Mouse (Mus musculus): ENCODE measurements at regions not wholly inside any gene's neighbourhood (a gene's known extent, or its start where the extent isn't known, plus 50 kb on each side); places are given as distances from the start of the nearest gene placed in this dataset.

DNA sequence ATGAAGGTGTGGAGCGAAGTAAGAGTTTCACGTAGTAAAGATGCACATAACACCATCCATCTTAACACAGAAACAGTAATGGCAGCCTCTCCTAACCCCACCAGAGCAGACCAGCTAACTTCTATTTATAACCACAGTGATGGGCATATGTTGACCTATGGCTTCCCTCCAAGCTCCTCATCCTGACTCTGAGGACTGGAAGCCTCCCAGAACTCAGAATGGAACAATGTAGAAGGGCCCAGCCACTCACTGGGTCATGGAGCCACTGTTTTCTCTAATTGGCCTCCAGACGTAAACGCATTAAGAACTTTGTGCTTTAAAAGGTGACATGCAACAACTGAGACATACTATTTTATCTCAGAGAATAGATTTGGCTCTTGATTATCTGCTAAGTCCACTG is 77.0 kb downstream of the Irs2 start:
- no peak for DNase-seq (ENCODE audit: low read depth, low spot score)

DNA sequence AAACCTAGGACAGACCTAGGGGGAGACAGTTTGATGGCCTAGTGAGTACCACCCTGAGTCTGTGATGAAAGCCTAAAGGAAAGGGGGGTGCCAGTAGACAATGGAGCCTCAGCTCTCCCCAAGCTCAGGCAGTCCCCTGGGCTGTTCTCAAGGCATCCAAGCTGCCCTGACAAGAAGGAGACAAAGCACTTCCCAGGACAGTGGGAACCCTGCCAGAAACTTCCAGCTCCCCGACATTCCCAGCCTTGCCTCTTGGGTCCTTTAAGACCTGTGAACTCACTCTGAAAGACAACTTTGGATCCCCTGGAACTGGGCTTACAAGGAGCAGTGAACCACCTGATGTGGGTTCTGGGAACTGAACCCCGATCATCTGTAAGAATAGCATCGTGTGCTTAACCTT is 79.4 kb downstream of the Irs2 start:
- DNase-seq (ENCODE audit: low read depth, low spot score) = no peak

DNA sequence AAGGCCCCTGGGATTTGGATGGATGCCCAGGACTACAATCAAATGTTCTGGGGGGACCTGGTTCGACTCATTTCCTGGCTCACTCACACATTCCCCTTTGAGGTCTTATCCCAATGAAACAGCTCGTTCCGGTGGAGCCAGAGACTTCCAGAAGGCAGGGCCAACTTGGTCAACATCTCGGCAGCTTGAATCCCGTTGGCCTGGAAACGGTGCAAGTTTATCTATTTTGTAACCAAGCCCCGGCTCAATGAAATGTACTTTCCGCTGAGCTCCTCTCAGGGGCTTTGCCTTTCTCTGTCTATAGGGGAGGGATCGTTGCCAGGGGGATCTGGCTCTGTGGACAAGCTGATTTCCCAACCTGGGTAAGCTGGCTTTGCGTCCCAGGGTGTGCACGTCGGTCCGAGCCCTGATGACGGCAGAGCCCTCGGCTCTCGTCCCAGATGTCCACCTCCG is 79.9 kb downstream of the Irs2 start:
- no peak for DNase-seq (ENCODE audit: low read depth, low spot score)

GRCm38 (mm10) chr8:10927187-10927586 is 81.1 kb downstream of the Irs2 start:
- no peak for DNase-seq (ENCODE audit: low read depth, low spot score)

DNA sequence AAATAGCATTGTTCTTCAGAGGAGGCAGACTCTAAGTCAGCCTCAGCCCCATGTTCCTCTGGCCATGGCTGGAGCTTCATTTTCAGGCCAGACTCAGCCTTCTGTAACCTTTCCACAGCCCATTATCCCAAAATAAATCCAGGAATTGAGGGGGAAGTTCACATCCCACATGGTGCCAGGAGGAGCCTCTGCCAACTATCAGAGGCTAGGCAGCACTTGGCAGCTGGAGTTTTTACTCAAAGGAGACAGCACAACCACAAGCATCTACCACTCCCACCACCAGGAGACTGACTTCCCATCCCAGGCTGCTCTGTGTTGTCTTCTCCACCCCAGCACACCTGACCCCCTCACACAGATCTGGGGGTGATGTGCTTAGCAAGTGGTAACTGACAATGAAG is 81.7 kb downstream of the Irs2 start:
- DNase-seq (ENCODE audit: low read depth, low spot score) = no peak

GRCm38 (mm10) chr8:10925582-10926517 is 82.4 kb downstream of the Irs2 start:
- DNase-seq (ENCODE audit: low read depth, low spot score) = peak; percentile 9

DNA sequence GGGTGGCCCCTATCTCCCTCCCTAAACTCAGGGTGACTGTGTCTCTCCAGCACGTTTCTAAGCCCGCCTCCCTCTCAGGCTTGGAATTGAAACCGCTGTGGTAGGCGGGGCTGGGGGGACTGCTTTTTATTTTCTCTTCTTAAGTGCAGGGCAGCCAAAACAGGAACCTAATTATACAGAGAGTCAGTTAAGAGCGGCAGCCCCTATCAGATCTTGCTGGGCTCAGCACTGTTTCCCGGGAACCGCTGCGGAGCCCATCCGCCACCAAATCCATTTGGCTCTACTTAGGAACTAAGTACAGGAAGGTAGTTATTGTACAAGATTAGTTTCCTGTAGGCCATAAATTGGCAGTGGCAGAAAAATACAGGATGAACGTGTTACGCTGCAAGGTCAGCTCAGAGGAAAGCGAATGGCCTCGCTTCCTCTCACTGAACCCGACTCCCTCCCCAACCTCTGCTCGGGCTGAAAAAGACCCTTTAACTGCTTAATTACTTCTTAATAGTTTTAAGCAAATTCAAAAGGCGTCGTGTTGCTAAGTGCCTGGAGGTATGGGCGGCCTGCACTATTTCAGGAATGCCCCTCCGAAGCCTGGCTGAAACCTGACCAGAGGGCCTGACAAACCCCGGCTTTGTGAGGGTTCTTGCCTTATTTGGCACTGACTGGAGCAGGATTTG is 83.6 kb downstream of the Irs2 start:
- peak; percentile 44 for DNase-seq (ENCODE audit: low read depth, low spot score)

DNA sequence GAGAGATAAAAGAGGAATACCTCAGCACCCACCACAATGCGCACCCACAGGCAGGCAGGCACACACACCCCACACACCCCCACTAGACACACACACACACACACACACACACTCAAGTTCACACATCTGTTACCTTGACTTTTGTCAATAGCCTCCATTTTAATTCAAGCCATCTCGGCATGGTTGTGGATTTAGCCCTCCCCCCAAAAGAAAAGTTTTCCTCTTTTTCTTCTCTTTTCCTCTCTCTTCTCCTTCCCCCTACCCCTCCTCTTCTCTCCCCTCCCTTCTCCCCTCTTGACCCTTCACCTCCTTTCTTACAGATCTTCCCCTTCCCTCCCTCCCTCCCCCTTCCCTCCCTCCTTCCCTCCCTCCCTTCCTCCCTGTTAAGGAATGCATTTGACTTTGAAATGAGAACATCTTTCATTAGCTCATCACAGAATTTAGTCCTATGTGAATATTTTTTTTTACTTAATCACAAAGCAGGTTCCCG is 84.2 kb downstream of the Irs2 start:
- no peak for DNase-seq (ENCODE audit: low read depth, low spot score)

GRCm38 (mm10) chr8:10923071-10924000 is 84.9 kb downstream of the Irs2 start:
- DNase-seq (ENCODE audit: low read depth, low spot score) = no peak

GRCm38 (mm10) chr8:10922209-10923030 is 85.8 kb downstream of the Irs2 start:
- no peak for DNase-seq (ENCODE audit: low read depth, low spot score)

DNA sequence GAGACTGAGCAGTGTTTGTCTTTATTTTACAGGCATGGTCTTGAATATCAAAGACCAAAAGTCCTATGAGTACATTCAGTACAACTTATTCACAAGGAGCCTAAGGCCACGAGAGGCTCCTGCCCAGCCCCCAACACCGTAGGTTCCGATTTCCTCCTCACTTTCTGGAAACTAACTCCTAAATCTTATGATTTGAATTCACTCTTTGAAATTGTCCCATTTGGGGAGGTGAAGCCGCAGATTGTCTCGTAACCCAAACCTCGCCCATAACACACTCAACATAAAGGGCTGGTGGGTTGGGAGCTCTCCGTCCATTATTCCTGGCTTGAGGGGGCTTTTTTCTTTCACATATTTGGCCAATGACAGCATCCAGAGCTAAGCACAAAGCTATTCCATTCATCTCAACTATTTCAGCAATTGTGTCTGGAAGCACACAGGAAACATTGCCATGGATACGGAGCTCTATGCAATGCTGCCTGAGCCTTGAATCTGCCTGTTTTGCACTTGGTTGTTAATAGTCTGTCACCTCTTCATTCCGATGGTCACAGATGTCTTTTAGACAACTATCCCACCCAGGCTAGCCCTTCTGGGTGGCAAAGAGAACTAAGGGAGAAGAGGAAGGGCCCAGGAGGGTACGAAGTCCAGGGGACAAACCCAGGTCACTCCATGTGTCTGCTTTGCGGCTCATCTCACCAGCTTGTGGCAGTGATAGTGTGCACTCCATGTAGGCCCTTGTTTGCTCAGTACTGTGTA is 86.6 kb downstream of the Irs2 start:
- DNase-seq (ENCODE audit: low read depth, low spot score) = no peak

- DNase-seq (ENCODE audit: low read depth, low spot score) = no peak
Measured at GRCm38 (mm10) chr8:10919620-10920019, 88.6 kb downstream of the Irs2 start.

DNA sequence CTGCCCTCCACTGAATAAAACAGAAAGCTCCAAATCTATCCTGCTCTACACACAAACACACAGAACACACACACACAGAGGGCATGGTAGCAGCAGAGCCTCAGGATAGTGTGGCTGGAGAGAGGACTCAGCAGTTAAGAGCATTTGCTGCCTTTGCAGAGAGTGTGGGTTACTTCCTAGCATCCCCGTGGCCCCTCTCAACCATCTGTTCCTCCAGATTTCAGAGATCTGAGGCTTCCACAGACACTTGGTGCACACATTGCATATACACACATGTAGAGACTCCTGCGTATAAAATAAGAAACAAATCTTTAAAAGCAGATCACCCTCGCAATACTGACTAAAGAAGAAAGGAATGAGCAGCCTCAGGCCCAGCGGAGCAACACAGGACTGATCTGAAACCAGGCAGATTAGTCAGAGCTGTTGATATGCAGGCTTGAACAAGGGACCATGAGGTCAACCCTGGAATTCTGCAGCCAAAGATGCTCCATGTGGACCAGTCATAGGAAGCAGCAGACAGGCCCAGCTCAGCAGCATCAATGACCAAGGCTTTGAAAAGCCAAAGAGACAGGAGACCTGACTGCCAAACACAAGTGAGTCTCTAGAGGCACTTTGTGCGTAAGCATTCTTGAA is 89.7 kb downstream of the Irs2 start:
- DNase-seq (ENCODE audit: low read depth, low spot score) = no peak

DNA sequence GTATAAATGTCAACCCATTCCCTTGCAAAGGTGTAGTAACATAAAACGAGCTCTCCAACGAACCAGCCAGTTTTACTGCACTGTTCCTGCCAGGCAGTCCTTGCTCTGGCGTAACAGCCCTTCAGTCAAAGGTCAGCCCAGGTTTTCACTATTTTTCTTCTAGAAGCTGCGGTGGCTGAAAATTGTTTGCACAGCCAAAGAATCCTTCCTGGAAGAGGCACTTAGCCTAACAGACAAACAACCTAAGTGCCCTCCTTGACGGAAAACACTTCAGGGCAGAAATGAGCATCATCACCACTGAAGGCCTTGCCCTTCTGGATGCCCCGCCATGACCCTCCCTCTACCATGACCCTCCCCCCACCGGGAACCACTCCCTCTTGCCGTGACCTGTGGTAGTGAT is 93.6 kb downstream of the Irs2 start:
- no peak for DNase-seq (ENCODE audit: low read depth, low spot score)

- no peak for DNase-seq (ENCODE audit: low read depth, low spot score)
Measured at GRCm38 (mm10) chr8:10912436-10912835, 95.8 kb downstream of the Irs2 start.

DNA sequence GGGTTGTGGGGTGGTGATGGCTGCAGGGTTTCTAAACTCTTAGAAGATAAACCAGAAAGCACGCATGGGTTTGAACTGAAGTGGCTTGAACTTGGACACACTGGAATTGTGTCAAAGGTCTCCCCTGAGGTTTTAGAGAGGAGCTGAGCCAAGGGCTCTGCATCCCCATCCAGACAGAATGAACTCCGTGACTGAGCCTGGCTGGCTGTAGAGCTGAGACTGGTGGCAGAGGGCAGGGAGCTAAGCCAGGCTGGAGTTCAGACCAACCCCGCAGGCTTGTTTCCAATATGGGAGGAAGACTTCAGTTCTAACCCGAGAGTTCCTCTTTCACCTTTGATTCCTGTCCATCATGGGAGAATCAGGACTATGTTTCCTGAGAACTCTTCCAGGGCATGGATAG is 96.9 kb downstream of the Irs2 start:
- DNase-seq (ENCODE audit: low read depth, low spot score) = no peak

DNA sequence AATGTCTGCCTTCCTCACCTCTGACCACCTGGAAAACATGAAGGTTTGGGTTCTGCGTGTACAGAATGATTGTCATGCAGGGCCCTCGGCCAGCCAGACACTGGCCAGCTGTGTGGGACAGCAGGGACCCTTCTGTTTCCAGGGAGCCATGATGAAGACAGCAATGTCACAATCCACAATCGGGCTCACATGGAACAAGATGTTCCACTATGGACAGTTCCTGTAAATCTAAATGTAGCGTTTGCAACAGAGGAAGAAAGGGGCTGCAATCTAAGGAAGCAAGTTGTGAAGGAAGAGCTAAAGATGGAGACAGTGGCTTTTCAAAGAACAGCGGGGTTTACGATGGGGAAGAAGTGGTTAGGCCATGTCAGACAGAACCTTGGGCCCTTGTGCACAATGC is 97.3 kb downstream of the Irs2 start:
- no peak for DNase-seq (ENCODE audit: low read depth, low spot score)

DNA sequence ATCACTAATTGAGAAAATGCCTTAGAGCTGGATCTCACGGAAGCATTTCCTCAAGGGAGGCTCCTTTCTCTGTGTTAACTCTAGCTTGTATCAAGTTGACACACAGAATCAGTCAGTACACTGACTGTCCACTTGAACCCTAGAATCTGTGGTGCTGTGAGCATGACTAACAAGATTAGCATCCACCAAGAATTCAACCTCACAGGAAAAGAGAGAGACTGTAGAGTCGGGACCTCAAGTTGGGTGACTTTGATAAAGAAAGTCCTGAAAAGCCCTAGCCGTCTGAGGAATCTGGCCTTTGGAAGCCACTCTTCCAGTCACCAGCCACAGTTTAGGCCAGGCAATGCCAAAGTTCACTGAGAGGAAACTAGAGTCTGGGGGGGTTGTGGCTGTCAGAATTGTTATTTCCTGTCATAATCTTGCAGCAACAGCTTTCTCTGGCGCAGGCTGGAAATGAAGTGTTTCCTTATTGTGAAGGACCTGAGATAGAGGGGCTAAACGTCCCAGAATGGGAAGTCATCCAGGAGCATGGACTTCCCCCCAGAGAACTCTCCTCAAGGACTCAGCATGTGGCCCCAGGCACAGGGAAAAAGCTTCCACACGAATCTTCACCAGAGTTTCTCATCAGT is 97.9 kb downstream of the Irs2 start:
- DNase-seq (ENCODE audit: low read depth, low spot score) = no peak

- no peak for DNase-seq (ENCODE audit: low read depth, low spot score)
Measured at GRCm38 (mm10) chr8:10909155-10909554, 99.1 kb downstream of the Irs2 start.

Measured in CD4-positive helper T cell, adult 2 months (primary cell).